Mouse (Mus musculus): ENCODE data around the gene Fyb2. TPM values are rescaled to one million over a fixed set of nuclear protein-coding genes. Genes with fewer than 3 reads are reported as not detected.

Fyb2 gene
- polyA plus RNA-seq (2014; fragmentation: Illumina TruSeq; extraction: RNeasy Lipid Tissue Mini Kit (QIAGEN cat#74804); ENCODE audit: insufficient read depth, low read depth, low replicate concordance), result 0.07 TPM

DNA sequence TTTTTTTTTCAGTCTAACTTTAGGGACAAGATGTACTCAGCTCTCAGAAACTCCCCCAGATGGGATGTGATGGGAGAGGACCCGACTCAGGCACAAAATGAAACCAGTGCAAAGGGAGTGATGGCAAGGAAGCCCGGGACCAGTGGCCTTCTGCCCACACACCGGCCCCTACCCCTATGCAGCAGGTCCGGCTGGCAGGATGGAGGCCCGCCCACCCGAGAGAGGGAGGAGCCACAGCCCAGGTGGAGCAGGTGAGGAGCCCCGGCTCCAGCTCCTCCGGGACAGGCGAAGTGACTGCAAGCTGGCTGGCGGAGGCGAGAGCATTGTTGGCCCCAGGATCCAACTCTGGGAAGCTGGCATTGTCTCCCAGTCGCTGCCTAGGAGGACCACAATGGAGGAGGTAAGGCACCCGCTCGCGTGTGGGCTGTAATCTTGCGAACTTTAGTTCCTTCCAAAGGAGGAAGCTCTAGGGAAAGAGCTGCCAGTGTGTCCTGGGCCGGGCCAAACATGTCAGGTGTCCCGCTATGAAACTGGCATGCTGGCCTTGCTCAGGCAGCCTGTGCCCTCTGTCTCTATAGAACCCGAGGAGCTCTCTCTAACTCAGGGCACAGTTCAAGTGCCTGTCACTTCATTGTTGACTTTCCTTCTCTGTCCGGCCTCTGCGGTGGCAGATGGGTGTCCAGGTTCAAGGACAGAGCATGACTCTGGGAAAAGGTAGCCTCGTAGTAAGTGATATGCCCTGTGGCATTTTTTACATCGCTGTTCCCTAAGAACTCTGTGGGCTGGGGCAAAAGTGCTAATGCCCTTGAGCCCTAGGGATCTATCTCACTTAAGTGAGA, at the start of gene Fyb2:
Gene Fyb2, plus strand, starts transcription at position 166 of the 839 bp plus-strand sequence.

DNA sequence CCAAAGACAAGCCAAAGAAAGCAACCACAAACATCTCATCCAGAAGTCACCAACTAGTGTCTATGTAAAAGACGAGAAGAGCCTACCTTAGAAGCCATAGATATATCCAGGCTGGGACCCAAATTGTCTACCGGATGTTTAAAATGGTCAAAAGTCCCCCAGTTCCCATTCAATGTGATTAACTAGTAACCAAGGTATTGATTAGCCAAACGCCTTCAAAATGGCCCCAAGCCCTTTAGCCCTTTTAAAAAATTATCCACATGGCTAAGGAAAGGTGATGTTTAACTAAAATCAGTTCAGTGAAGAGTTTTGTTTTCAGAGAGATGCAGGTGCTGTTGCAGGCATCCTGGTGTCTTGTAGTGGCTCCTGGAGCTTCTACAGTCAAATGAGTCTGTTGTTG, 36.9 kb upstream of the Fyb2 start, which contains the start of gene C8a:
Gene C8a, minus strand, starts transcription at position 76 of the 400 bp plus-strand sequence.

Other genes with a start within 250 kb of the Fyb2 start
- not detected for gene C8b, start 147.1 kb upstream of the Fyb2 start, polyA plus RNA-seq (2014; fragmentation: Illumina TruSeq; extraction: RNeasy Lipid Tissue Mini Kit (QIAGEN cat#74804); ENCODE audit: insufficient read depth, low read depth, low replicate concordance)
- not detected for gene Gm17662, start 56.1 kb upstream of the Fyb2 start, polyA plus RNA-seq (2014; fragmentation: Illumina TruSeq; extraction: RNeasy Lipid Tissue Mini Kit (QIAGEN cat#74804); ENCODE audit: insufficient read depth, low read depth, low replicate concordance)
- not detected for gene C8a, start 37.1 kb upstream of the Fyb2 start, polyA plus RNA-seq (2014; fragmentation: Illumina TruSeq; extraction: RNeasy Lipid Tissue Mini Kit (QIAGEN cat#74804); ENCODE audit: insufficient read depth, low read depth, low replicate concordance)
- gene Prkaa2, start 196.4 kb downstream of the Fyb2 start, polyA plus RNA-seq (2014; fragmentation: Illumina TruSeq; extraction: RNeasy Lipid Tissue Mini Kit (QIAGEN cat#74804); ENCODE audit: insufficient read depth, low read depth, low replicate concordance), result 2.5 TPM
- gene Plpp3, start 243.9 kb downstream of the Fyb2 start, polyA plus RNA-seq (2014; fragmentation: Illumina TruSeq; extraction: RNeasy Lipid Tissue Mini Kit (QIAGEN cat#74804); ENCODE audit: insufficient read depth, low read depth, low replicate concordance), result 89.1 TPM